Mouse (Mus musculus): ENCODE results near the gene Lmntd1. TPM values are rescaled to one million over a fixed set of nuclear protein-coding genes. Genes with fewer than 3 reads are reported as not detected.
A peak's percentile ranks its signal among the peaks of the same experiment; 100 is the strongest.

Lmntd1 gene
- polyA plus RNA-seq, 1 experiment from 2014 or later: not detected

- Histone ChIP-seq H3K4me2 (ENCODE audit: low read depth, low read length) (no peak overlapping the region), H3K27ac (ENCODE audit: low read length) (no peak overlapping the region), H3K9ac (ENCODE audit: low read depth, low read length) (no peak overlapping the region), H3K36me3 (ENCODE audit: control insufficient read depth, insufficient read depth) (no peaks in the 10 kb centered on the region), H3K9me3 (replicated peaks; ENCODE audit: control insufficient read depth, low read length) (no peaks in the 10 kb centered on the region; the same call in 1 of the 2 replicates), H3K4me3 (ENCODE audit: low read depth, low read length) (no peak overlapping the region), H3K27me3 (ENCODE audit: control insufficient read depth, insufficient read depth, low read depth, low read length) (no peaks in the 10 kb centered on the region), H3K4me1 (ENCODE audit: control insufficient read depth, low read depth, low read length) (no peaks in the 10 kb centered on the region)
- ATAC-seq (ENCODE audit: low read depth): no peak
- WGBS (ENCODE audit: insufficient replicate concordance): 67% methylated on average over 4 of the region's 4 CpGs
Measured at GRCm38 (mm10) chr6:145640971-145641506, 26.9 kb upstream of the Lmntd1 start.

- ATAC-seq (ENCODE audit: low read depth): no peak
- H3K9me3 ChIP-seq (replicated peaks; ENCODE audit: control insufficient read depth, low read length): no peaks in the 10 kb centered on the region; the same call in 1 of the 2 replicates
Measured at GRCm38 (mm10) chr6:145638248-145638647, 24.1 kb upstream of the Lmntd1 start.

GRCm38 (mm10) chr6:145636682-145637081 is 22.6 kb upstream of the Lmntd1 start:
- Histone ChIP-seq H3K36me3 (ENCODE audit: control insufficient read depth, insufficient read depth) (no peaks in the 10 kb centered on the region), H3K27me3 (ENCODE audit: control insufficient read depth, insufficient read depth, low read depth, low read length) (no peaks in the 10 kb centered on the region), H3K4me1 (ENCODE audit: control insufficient read depth, low read depth, low read length) (no peaks in the 10 kb centered on the region), H3K4me3 (ENCODE audit: low read depth, low read length) (no peak overlapping the region), H3K9me3 (replicated peaks; ENCODE audit: control insufficient read depth, low read length) (no peaks in the 10 kb centered on the region; the same call in 1 of the 2 replicates), H3K27ac (ENCODE audit: low read length) (no peak overlapping the region), H3K4me2 (ENCODE audit: low read depth, low read length) (no peak overlapping the region), H3K9ac (ENCODE audit: low read depth, low read length) (no peak overlapping the region)
- WGBS (ENCODE audit: insufficient replicate concordance): 67% methylated on average over 4 of the region's 4 CpGs
- ATAC-seq (ENCODE audit: low read depth): no peak

More at GRCm38 (mm10) chr6:145638248-145638647, 24.1 kb upstream of the Lmntd1 start:
- Histone ChIP-seq H3K27ac (ENCODE audit: low read length) (no peak overlapping the region), H3K4me2 (ENCODE audit: low read depth, low read length) (no peak overlapping the region), H3K27me3 (ENCODE audit: control insufficient read depth, insufficient read depth, low read depth, low read length) (no peaks in the 10 kb centered on the region), H3K4me3 (ENCODE audit: low read depth, low read length) (no peak overlapping the region), H3K9ac (ENCODE audit: low read depth, low read length) (no peak overlapping the region), H3K36me3 (ENCODE audit: control insufficient read depth, insufficient read depth) (no peaks in the 10 kb centered on the region), H3K4me1 (ENCODE audit: control insufficient read depth, low read depth, low read length) (no peaks in the 10 kb centered on the region)
- WGBS (ENCODE audit: insufficient replicate concordance): 63% methylated on average over 6 of the region's 6 CpGs

GRCm38 (mm10) chr6:145634454-145634853 is 20.3 kb upstream of the Lmntd1 start:
- H3K4me2 ChIP-seq (ENCODE audit: low read depth, low read length): no peak overlapping the region
- H3K9ac ChIP-seq (ENCODE audit: low read depth, low read length): no peak overlapping the region
- H3K27me3 ChIP-seq (ENCODE audit: control insufficient read depth, insufficient read depth, low read depth, low read length): no peaks in the 10 kb centered on the region
- no peak for ATAC-seq (ENCODE audit: low read depth)
- H3K27ac ChIP-seq (ENCODE audit: low read length): no peak overlapping the region
- WGBS (ENCODE audit: insufficient replicate concordance): 48% methylated on average over 2 of the region's 2 CpGs
- no peaks in the 10 kb centered on the region for H3K9me3 ChIP-seq (replicated peaks; ENCODE audit: control insufficient read depth, low read length)
- H3K4me3 ChIP-seq (ENCODE audit: low read depth, low read length): no peak overlapping the region
- H3K4me1 ChIP-seq (ENCODE audit: control insufficient read depth, low read depth, low read length): no peaks in the 10 kb centered on the region
- no peaks in the 10 kb centered on the region for H3K36me3 ChIP-seq (ENCODE audit: control insufficient read depth, insufficient read depth)

- no peaks in the 10 kb centered on the region for H3K9me3 ChIP-seq (replicated peaks; ENCODE audit: control insufficient read depth, low read length)
- H3K4me1 ChIP-seq (ENCODE audit: control insufficient read depth, low read depth, low read length): no peaks in the 10 kb centered on the region
- H3K27me3 ChIP-seq (ENCODE audit: control insufficient read depth, insufficient read depth, low read depth, low read length): no peaks in the 10 kb centered on the region
- no peak for ATAC-seq (ENCODE audit: low read depth)
- no peak overlapping the region for H3K27ac ChIP-seq (ENCODE audit: low read length)
- no peak overlapping the region for H3K4me3 ChIP-seq (ENCODE audit: low read depth, low read length)
- H3K4me2 ChIP-seq (ENCODE audit: low read depth, low read length): no peak overlapping the region
- H3K36me3 ChIP-seq (ENCODE audit: control insufficient read depth, insufficient read depth): no peaks in the 10 kb centered on the region
- H3K9ac ChIP-seq (ENCODE audit: low read depth, low read length): no peak overlapping the region
- WGBS (ENCODE audit: insufficient replicate concordance): 52% methylated on average over 6 of the region's 6 CpGs
Measured at GRCm38 (mm10) chr6:145630269-145630668, 16.1 kb upstream of the Lmntd1 start.

GRCm38 (mm10) chr6:145623141-145623540 is 9.0 kb upstream of the Lmntd1 start:
- no peaks in the 10 kb centered on the region for H3K27me3 ChIP-seq (ENCODE audit: control insufficient read depth, insufficient read depth, low read depth, low read length)
- H3K9ac ChIP-seq (ENCODE audit: low read depth, low read length): no peak overlapping the region
- ATAC-seq (ENCODE audit: low read depth): no peak
- H3K27ac ChIP-seq (ENCODE audit: low read length): no peak overlapping the region
- no peaks in the 10 kb centered on the region for H3K36me3 ChIP-seq (ENCODE audit: control insufficient read depth, insufficient read depth)
- WGBS (ENCODE audit: insufficient replicate concordance): 81% methylated on average over 4 of the region's 4 CpGs
- H3K4me1 ChIP-seq (ENCODE audit: control insufficient read depth, low read depth, low read length): no peaks in the 10 kb centered on the region
- no peak overlapping the region for H3K4me3 ChIP-seq (ENCODE audit: low read depth, low read length)
- no peaks in the 10 kb centered on the region for H3K9me3 ChIP-seq (replicated peaks; ENCODE audit: control insufficient read depth, low read length)
- no peak overlapping the region for H3K4me2 ChIP-seq (ENCODE audit: low read depth, low read length)

GRCm38 (mm10) chr6:145616402-145617229 is 2.5 kb upstream of the Lmntd1 start:
- no peaks in the 10 kb centered on the region for H3K9me3 ChIP-seq (replicated peaks; ENCODE audit: control insufficient read depth, low read length)
- no peak overlapping the region for H3K9ac ChIP-seq (ENCODE audit: low read depth, low read length)
- ATAC-seq (ENCODE audit: low read depth): no peak
- no peaks in the 10 kb centered on the region for H3K27me3 ChIP-seq (ENCODE audit: control insufficient read depth, insufficient read depth, low read depth, low read length)
- H3K36me3 ChIP-seq (ENCODE audit: control insufficient read depth, insufficient read depth): no peaks in the 10 kb centered on the region
- H3K4me1 ChIP-seq (ENCODE audit: control insufficient read depth, low read depth, low read length): no peaks in the 10 kb centered on the region
- WGBS (ENCODE audit: insufficient replicate concordance): 50% methylated on average over 5 of the region's 5 CpGs
- H3K4me2 ChIP-seq (ENCODE audit: low read depth, low read length): 0 out of 2 replicates have a peak overlapping the region, but pooled peaks have one; percentile 17
- no peak overlapping the region for H3K27ac ChIP-seq (ENCODE audit: low read length)
- no peak overlapping the region for H3K4me3 ChIP-seq (ENCODE audit: low read depth, low read length)

GRCm38 (mm10) chr6:145615666-145616210 is 1.6 kb upstream of the Lmntd1 start, which contains the start of gene Tuba3b:
Gene Tuba3b (plus strand): TSS chr6:145615757.
- Histone ChIP-seq H3K4me3 (ENCODE audit: low read depth, low read length) (no peak within 1 kb of the TSS), H3K27me3 (ENCODE audit: control insufficient read depth, insufficient read depth, low read depth, low read length) (no peaks in the 10 kb centered on the region), H3K36me3 (ENCODE audit: control insufficient read depth, insufficient read depth) (no peaks in the 10 kb centered on the region), H3K4me2 (ENCODE audit: low read depth, low read length) (0 out of 2 replicates have a peak within 1 kb of the TSS, but pooled peaks have one; percentile 17), H3K27ac (ENCODE audit: low read length) (no peak within 1 kb of the TSS), H3K4me1 (ENCODE audit: control insufficient read depth, low read depth, low read length) (no peaks in the 10 kb centered on the region), H3K9ac (ENCODE audit: low read depth, low read length) (no peak within 1 kb of the TSS), H3K9me3 (replicated peaks; ENCODE audit: control insufficient read depth, low read length) (no peaks in the 10 kb centered on the region)
- 87% methylated on average over 31 of the region's 31 CpGs for WGBS (ENCODE audit: insufficient replicate concordance)
- ATAC-seq (ENCODE audit: low read depth): no peak

- WGBS (ENCODE audit: insufficient replicate concordance): 54% methylated on average over 3 of the region's 3 CpGs
- H3K4me3 ChIP-seq (ENCODE audit: low read depth, low read length): no peak overlapping the region
Measured at GRCm38 (mm10) chr6:145612611-145613010, 1.5 kb downstream of the Lmntd1 start.

More at GRCm38 (mm10) chr6:145612611-145613010, 1.5 kb downstream of the Lmntd1 start:
- H3K9me3 ChIP-seq (replicated peaks; ENCODE audit: control insufficient read depth, low read length): no peaks in the 10 kb centered on the region
- no peak overlapping the region for H3K4me2 ChIP-seq (ENCODE audit: low read depth, low read length)
- H3K27me3 ChIP-seq (ENCODE audit: control insufficient read depth, insufficient read depth, low read depth, low read length): no peaks in the 10 kb centered on the region
- no peaks in the 10 kb centered on the region for H3K36me3 ChIP-seq (ENCODE audit: control insufficient read depth, insufficient read depth)
- H3K27ac ChIP-seq (ENCODE audit: low read length): no peak overlapping the region
- H3K4me1 ChIP-seq (ENCODE audit: control insufficient read depth, low read depth, low read length): no peaks in the 10 kb centered on the region
- ATAC-seq (ENCODE audit: low read depth): no peak
- H3K9ac ChIP-seq (ENCODE audit: low read depth, low read length): no peak overlapping the region

Measured in liver, embryonic 16.5 days (tissue).